24 mouse cellular contexts compared by ENCODE assay signal in genomic region chr1:193293039-193293438, GRCm38 (mm10). TPM values are rescaled to one million over a fixed set of nuclear protein-coding genes. Genes with fewer than 3 reads are reported as not detected.
DNase-seq lines count a peak whose midpoint lies in the region; ATAC-seq and TF ChIP-seq lines count a peak whose summit lies in the region.
"Had no signal": no experiment of that assay in that cellular context is flagged by ENCODE, and none has a peak within 500 bp of the region (broad histone marks: within the 10 kb centered on the region; RNA-seq: fewer than 3 reads in every experiment).

No protein-coding gene starts in this region.

- no peaks in the 10 kb centered on the region for H3K9me3 ChIP-seq in lung, postnatal 0 days (ENCODE audit: low read length)
- H3K9me3 ChIP-seq: embryonic facial prominence, embryonic 12.5 days; embryonic facial prominence, embryonic 15.5 days; forebrain, embryonic 12.5 days; forebrain, embryonic 15.5 days; heart, embryonic 10.5 days; heart, embryonic 13.5 days; hindbrain, embryonic 12.5 days; hindbrain, embryonic 15.5 days had no signal

- 18% methylated on average over 2 of the region's 2 CpGs for WGBS in lung, postnatal 0 days

- peak; percentile 49 for DNase-seq in lung, postnatal 0 days (ENCODE audit: low spot score)
- DNase-seq in lung, postnatal 4 days, result no peak
- no peak for DNase-seq in right cerebral cortex, postnatal 4 days
- no peak for DNase-seq in thymus, postnatal 4 days
- DNase-seq: adrenal gland, adult 8-10 months; cerebellum, adult 11-12 months; cerebellum, adult 8-10 months; cerebellum, postnatal 14 days; gastrocnemius, postnatal 25 days; heart, adult 2 months; heart, postnatal 14 days; heart, postnatal 4 days had no signal

- no peaks in the 10 kb centered on the region for H3K4me1 ChIP-seq in lung, postnatal 0 days (ENCODE audit: insufficient read depth, low read depth, low read length)
- H3K4me1 ChIP-seq: embryonic facial prominence, embryonic 12.5 days; embryonic facial prominence, embryonic 15.5 days; forebrain, embryonic 12.5 days; forebrain, embryonic 15.5 days; heart, embryonic 13.5 days; hindbrain, embryonic 12.5 days; hindbrain, embryonic 15.5 days had no signal

- no peak for TF ChIP-seq EP300 in lung, postnatal 0 days (IDR thresholded peaks at IDR 0.05)

- no peaks in the 10 kb centered on the region for H3K27me3 ChIP-seq in lung, postnatal 0 days (replicated peaks; ENCODE audit: insufficient read depth, low read length)
- H3K27me3 ChIP-seq: embryonic facial prominence, embryonic 12.5 days; embryonic facial prominence, embryonic 15.5 days; forebrain, embryonic 12.5 days; forebrain, embryonic 15.5 days; heart, embryonic 13.5 days; hindbrain, embryonic 12.5 days; hindbrain, embryonic 15.5 days had no signal

- no peak overlapping the region for H3K4me3 ChIP-seq in lung, postnatal 0 days (ENCODE audit: low read depth, low read length)
- H3K4me3 ChIP-seq: embryonic facial prominence, embryonic 12.5 days; embryonic facial prominence, embryonic 15.5 days; forebrain, embryonic 12.5 days; forebrain, embryonic 15.5 days; heart, adult 2 months; heart, embryonic 10.5 days; heart, embryonic 13.5 days; hindbrain, embryonic 12.5 days; hindbrain, embryonic 15.5 days had no signal

- no peak overlapping the region for H3K9ac ChIP-seq in lung, postnatal 0 days (replicated peaks; ENCODE audit: low read depth)
- H3K9ac ChIP-seq: embryonic facial prominence, embryonic 12.5 days; embryonic facial prominence, embryonic 15.5 days; forebrain, embryonic 12.5 days; forebrain, embryonic 15.5 days; heart, embryonic 13.5 days; hindbrain, embryonic 12.5 days; hindbrain, embryonic 15.5 days had no signal

- TF ChIP-seq CTCF in lung, postnatal 0 days (IDR thresholded peaks at IDR 0.05), result no peak

- H3K27ac ChIP-seq in lung, postnatal 0 days (ENCODE audit: low read length), result no peak overlapping the region
- H3K27ac ChIP-seq: embryonic facial prominence, embryonic 12.5 days; embryonic facial prominence, embryonic 15.5 days; forebrain, embryonic 12.5 days; forebrain, embryonic 15.5 days; heart, adult 2 months; heart, embryonic 10.5 days; heart, embryonic 13.5 days; hindbrain, embryonic 12.5 days; hindbrain, embryonic 15.5 days had no signal

- peak; percentile 68; the same call in 1 of the 2 replicates for ATAC-seq in lung, postnatal 0 days
- ATAC-seq in common myeloid progenitor, adult 5-6 weeks (replicated peaks; ENCODE audit: low read depth, poor library complexity, severe bottlenecking), result peak; percentile 76
- ATAC-seq in megakaryocyte, adult 5-6 weeks (ENCODE audit: poor library complexity, severe bottlenecking), result peak; percentile 43
- ATAC-seq: CD4-positive, CD25-positive, alpha-beta regulatory T cell, adult 4 months; forebrain, embryonic 15.5 days had no signal

- H3K4me2 ChIP-seq in lung, postnatal 0 days (replicated peaks; ENCODE audit: low read depth, low read length), result no peak overlapping the region
- H3K4me2 ChIP-seq: embryonic facial prominence, embryonic 12.5 days; embryonic facial prominence, embryonic 15.5 days; forebrain, embryonic 12.5 days; forebrain, embryonic 15.5 days; heart, embryonic 13.5 days; hindbrain, embryonic 12.5 days; hindbrain, embryonic 15.5 days had no signal

- H3K36me3 ChIP-seq in lung, postnatal 0 days (ENCODE audit: insufficient read depth, low read length), result no peaks in the 10 kb centered on the region
- H3K36me3 ChIP-seq: embryonic facial prominence, embryonic 12.5 days; embryonic facial prominence, embryonic 15.5 days; forebrain, embryonic 12.5 days; forebrain, embryonic 15.5 days; heart, embryonic 10.5 days; heart, embryonic 13.5 days; hindbrain, embryonic 12.5 days; hindbrain, embryonic 15.5 days had no signal

RNA-seq across cellular contexts. Expression of gene G0s2, which starts 20.0 kb away (rescaled TPM):
- 185 and 216 TPM in 2 replicates for polyA plus RNA-seq in lung, postnatal 0 days (2015; fragmentation: Nextera tagmentation; extraction: Ambion mirVana)
- total RNA-seq in common myeloid progenitor, adult 5-6 weeks (2017), result 0.29 and 3.4 TPM in 2 replicates
- 31.0 and 35.4 TPM in 2 replicates for total RNA-seq in megakaryocyte, adult 5-6 weeks (2015)
- total RNA-seq in megakaryocyte, adult 5-6 weeks (2017), result 40.3 and 46.3 TPM in 2 replicates
- total RNA-seq: MEL had no signal

RNA-seq across cellular contexts. Expression of gene Hsd11b1, which starts 29.2 kb away (rescaled TPM):
- 184 and 200 TPM in 2 replicates for polyA plus RNA-seq in lung, postnatal 0 days (2015; fragmentation: Nextera tagmentation; extraction: Ambion mirVana)
- total RNA-seq in common myeloid progenitor, adult 5-6 weeks (2017), result 1.4 TPM in 1 of 2 replicates, not detected in the other
- 77.6 and 78.5 TPM in 2 replicates for total RNA-seq in megakaryocyte, adult 5-6 weeks (2015)
- 36.9 and 44.9 TPM in 2 replicates for total RNA-seq in megakaryocyte, adult 5-6 weeks (2017)
- total RNA-seq: MEL had no signal
- polyA plus RNA-seq: forebrain, embryonic 12.5 days had no signal

Comparison
In these comparisons a context has a peak if more than half of its experiments do, and no peak if none do; other contexts are left out.
1. RNA of gene Hsd11b1, which starts 29.2 kb away (total RNA-seq): 36.9 to 78.5 TPM in megakaryocyte, adult 5-6 weeks; 1.4 TPM in common myeloid progenitor, adult 5-6 weeks; every median in the first group is over 10 times any median in the second.
2. Peak in every context shown above with its lines, with median percentiles within 50 percentile points of each other: ATAC-seq.